Mouse (Mus musculus) B cell, adult 2 months (primary cell): ENCODE data around the gene 1700023F06Rik.
"Not testable (repeated sequence)": the region's sequence is repeated elsewhere in the genome, so short reads cannot be mapped to it uniquely, and the experiment has no call there.

Experiments
- DNase-seq, 2 experiments: peaks; one replicate each; pipeline ENCODE4 v3.0.0; 2022

Gene 1700023F06Rik

GRCm38 (mm10) chr11:103222718-103223117 lies 14.4 kb upstream of the 1700023F06Rik start:
- DNase-seq: not testable (repeated sequence)

DNA sequence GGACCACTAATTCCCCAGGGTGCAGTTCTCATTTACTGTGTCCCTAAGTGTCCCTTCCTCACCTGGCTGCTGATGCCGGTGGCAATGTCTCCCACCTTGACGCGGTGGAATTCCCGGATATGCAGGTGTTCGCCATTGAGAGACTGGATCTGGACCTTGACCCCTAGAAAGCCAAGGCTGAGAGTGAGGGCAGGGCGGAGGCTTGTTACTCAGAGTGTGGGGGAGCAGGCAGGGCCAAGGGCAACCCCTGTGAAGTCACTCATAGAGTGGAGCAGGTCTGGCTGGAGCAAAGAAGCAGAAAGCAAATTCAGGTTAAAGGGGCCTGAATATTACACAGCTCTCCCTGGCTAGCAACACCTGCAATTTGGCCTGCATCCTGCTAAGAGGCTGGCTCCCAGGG lies 13.1 kb upstream of the 1700023F06Rik start:
- no peak for DNase-seq

DNA sequence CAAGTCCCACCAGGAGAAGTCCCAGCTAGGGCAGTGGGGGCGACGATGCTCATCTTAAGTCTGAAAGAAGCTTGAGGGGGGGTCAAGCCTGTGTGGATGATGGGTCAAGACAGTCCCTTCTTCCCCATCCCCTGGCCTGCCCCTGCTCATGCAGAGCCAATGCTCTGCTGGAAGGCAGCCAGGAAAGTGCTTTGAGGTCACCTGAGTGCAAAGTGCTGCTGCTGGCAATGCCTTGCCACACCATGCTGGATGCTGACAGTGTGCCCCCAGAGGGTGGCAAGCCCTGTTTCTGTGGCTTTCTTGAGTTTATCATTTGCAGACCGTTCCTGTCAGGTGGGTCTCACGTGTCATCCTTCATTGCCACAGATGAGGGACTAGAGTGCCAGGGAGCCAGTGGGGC lies 11.6 kb upstream of the 1700023F06Rik start:
- DNase-seq: no peak

DNA sequence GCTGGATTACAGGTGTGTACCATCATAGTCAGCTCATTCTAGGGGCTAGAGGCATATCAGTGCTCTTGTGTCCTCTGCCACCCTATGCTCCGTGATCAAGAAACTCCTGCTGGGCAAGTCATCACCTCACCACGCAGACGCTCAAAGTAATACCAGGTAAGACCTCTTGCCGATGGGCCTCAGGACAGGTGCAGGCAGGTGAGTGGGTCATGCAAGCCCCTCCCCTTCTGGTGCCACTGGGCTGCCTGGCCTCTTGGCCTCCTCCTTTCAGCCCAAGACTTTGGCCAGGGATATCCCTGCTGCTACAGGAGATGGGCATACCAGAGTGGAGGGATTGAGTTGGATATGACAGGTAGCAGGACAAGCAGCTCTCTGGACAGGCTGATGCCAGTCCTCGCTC lies 10.9 kb upstream of the 1700023F06Rik start:
- DNase-seq: no peak

GRCm38 (mm10) chr11:103218517-103218901 lies 10.2 kb upstream of the 1700023F06Rik start:
- no peak for DNase-seq

- DNase-seq: peak; percentile 67 to 72
Observed at GRCm38 (mm10) chr11:103217790-103218516, 9.6 kb upstream of the 1700023F06Rik start, which contains the start of gene Spata32. Gene Spata32 (minus strand): TSS chr11:103218432.

- no peak for DNase-seq
Observed at GRCm38 (mm10) chr11:103215355-103215754, 7.0 kb upstream of the 1700023F06Rik start.

DNA sequence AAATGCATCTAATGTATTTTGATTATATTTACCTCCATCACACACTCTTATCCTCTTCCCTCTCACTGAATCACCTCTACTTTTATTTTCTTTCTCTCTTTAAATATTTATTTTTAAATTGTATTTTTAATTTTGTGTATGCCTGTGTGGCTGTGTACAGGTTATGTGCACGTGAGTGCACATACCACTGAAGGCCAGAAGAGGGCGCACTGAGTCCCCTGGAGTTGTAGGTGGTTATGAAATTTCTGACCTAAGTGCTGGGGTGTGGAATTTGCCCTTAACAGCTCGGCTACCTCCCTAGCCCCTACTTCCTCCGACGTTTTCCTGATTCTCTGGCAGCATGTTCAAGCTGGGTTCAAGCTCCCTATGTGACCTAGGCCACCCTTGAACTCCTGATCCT lies 5.4 kb upstream of the 1700023F06Rik start:
- peak; percentile 28 to 38 for DNase-seq

GRCm38 (mm10) chr11:103210291-103210690 lies 1.9 kb upstream of the 1700023F06Rik start:
- no peak for DNase-seq

- no peak for DNase-seq
Observed at GRCm38 (mm10) chr11:103206203-103206602, 2.2 kb downstream of the 1700023F06Rik start.

DNA sequence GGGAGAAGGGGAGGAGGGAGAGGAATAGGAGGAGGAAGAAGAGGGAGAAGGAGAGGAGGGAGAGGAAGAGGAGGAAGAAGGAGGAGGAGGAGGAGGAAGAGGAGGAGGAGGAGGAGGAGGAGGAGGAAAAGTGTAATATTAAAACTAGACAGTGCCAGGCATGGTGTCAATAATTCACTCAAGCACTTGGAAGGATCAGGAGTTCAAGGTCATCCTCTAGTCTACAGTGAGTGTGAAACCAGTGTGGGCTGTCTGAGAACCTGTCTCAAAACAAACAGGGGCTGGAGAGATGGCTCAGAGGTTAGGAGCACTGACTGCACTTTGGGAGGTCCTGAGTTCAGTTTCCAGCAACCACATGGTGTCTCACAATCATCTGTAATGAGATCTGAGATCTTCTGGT lies 6.0 kb downstream of the 1700023F06Rik start:
- no peak for DNase-seq

DNA sequence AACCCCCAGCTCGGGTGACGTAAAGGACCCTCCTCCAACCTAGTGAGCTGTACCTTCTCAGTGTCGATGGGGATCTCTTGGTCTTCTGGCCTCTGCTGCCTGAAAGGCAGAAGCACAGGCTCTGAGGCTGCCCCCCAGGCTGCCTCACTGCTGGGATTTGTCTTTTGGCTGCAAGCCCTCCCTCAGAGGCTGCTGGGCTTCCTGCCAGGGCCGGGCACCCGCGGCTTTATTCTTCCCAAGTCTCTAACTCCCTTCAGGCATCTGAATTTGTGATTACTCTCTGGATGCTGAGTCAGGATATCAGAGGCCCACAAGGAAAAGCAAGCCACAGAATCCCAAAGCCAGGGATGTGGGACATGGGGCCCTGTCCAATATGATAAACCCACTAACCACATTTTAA lies 6.7 kb downstream of the 1700023F06Rik start:
- DNase-seq: no peak

GRCm38 (mm10) chr11:103198911-103199803 lies 9.2 kb downstream of the 1700023F06Rik start:
- no peak for DNase-seq

- no peak for DNase-seq
Observed at GRCm38 (mm10) chr11:103198339-103198738, 10.0 kb downstream of the 1700023F06Rik start.

DNA sequence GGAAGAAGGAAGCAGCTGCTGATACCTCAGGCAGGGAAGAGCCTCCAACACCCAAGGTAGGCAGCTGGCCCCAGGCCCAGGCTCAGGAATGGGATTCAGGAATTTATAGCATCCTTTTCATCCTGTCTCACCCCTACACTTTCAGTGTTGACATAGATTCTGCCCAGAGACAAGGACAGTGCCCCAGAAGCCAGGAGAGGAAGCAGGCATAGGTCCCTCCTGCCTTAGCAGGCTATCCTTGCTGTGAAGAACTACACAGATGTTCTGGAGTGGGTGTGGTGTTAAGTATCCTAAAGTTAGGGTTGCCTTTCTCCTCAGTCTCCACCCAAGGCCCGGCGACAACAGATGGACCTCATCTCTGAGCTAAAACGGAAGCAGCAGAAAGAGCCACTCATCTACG lies 11.0 kb downstream of the 1700023F06Rik start:
- no peak for DNase-seq

DNA sequence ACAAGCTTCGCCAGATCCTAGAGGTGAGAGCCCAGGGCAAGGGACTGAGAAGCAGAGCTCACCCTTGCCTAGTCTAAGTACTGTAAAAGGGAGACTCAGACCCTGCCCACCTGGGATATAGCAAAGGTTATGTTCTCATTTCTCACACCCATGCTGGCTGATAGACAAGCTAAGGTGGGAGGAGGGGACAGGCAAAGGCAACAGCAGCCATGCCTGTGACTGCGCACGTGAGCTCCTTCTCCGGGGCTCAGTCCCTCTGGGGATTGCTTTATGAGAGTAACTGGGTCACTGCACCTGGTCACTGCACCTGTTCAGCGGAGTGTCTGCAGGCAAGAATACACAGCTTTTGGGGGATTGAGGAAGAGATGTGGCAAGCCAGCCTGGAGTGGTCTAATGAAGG lies 12.7 kb downstream of the 1700023F06Rik start:
- no peak for DNase-seq

GRCm38 (mm10) chr11:103195236-103195635 lies 13.1 kb downstream of the 1700023F06Rik start:
- DNase-seq: no peak

GRCm38 (mm10) chr11:103193825-103194168 lies 14.6 kb downstream of the 1700023F06Rik start:
- DNase-seq: no peak

DNA sequence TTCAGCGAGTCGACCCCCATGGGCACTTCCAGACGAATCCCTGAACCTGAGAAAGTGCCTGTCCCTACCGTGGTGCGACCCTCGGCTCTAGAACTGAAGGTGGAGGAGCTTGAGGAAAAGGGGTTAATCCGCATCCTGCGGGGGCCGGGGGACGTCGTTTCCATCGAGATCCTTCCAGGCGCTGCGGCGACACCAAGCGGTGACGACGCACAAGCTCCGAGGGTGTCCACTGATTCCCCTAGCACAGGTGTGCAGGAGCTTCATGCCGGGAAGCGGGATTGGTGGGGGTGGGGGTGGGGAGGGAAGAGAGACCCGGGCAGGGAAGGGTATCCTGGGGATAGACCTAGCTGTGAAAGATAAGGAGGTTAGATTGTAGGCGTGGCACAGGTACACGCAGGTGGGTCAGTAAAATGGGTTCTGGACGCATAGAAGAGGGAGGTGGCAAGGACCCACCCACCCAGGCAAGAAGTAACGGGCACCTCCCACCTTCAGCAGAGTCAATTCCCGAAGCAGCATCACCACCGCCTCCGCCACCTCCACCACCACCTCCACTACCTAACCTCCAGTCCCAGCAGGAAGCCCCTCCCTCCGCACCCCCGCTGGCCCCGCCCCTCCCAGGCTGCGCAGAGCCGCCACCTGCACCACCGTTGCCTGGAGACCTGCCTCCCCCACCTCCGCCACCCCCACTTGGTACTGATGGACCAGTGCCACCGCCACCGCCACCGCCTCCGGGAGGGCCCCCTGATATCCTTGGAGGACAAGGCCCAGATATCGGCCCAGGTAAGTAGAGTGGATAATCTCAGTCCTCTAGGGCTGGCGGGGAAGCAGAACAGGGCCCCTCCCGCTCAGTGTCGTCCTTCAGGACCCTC lies 15.2 kb downstream of the 1700023F06Rik start:
- no peak for DNase-seq

- no peak for DNase-seq
Observed at GRCm38 (mm10) chr11:103192230-103192955, 16.0 kb downstream of the 1700023F06Rik start.

DNA sequence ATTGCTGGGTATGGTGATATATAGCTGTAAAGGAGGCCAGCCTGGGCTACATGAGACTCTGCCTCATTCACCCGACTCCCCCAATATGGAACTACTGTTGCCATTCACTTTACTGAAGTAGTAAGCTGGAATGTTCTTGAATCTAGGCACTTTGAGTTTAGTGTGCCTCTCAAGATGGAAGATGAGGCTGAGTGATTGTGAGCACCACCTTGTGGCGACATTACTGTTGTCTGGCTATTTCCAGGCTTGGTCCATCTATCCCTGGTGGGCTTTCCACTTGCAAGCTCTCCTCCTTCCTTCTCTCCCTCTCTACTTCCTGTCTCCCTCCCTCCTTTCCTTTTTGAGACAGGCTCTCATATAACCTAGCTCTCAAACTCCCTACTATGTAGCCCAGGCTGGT lies 23.5 kb downstream of the 1700023F06Rik start:
- peak; percentile 69 to 71 for DNase-seq

- no peak for DNase-seq
Observed at GRCm38 (mm10) chr11:103181911-103182310, 26.4 kb downstream of the 1700023F06Rik start.
